Mouse (Mus musculus) inflammation-experienced regulatory T-cells, adult 6 months (primary cell): Measurements from ENCODE around the gene Tamm41. TPM values are rescaled to one million over a fixed set of nuclear protein-coding genes. Genes with fewer than 3 reads are reported as not detected.

Experiments
- ATAC-seq: one replicate; pipeline ENCODE4 v1.8.0; 2017
- polyA plus RNA-seq, 3 experiments: library from polyadenylated mRNA; unstranded; fragments of 100-300 nt; shearing (Covaris generic); gene quantifications; one replicate each; pipeline ENCODE4 v1.2.1; 2017

The Tamm41 gene
- polyA plus RNA-seq, 3 experiments from 2014 or later = 19.7 to 33.2 (median 25.1) TPM

DNA sequence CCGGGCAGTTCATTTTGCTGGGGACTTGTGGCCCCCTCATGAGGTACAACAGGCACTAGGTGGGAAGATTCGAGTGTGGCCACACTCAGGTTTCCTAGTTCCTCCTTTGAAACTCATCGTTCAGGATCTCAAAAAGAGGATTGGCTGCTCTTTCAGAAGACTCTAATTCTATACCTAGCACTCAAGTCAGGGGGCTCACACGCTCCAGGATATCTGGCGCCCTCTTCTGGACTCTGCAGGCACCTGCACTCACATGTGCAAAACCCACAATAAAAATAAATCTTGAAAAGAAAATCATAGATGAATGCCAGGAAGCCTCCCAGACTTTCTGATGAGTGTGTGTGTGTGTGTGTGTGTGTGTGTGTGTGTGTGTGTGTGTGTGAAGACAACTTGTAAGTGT, 66.8 kb downstream of the Tamm41 start:
- no peak for ATAC-seq

GRCm38 (mm10) chr6:114970386-114970785, 67.3 kb downstream of the Tamm41 start:
- no peak for ATAC-seq

GRCm38 (mm10) chr6:114969213-114970120, 68.2 kb downstream of the Tamm41 start, which contains the start of gene Vgll4:
TSS of gene Vgll4 (minus strand) at chr6:114969994.
- peak; percentile 15 for ATAC-seq

GRCm38 (mm10) chr6:114968361-114969212, 69.1 kb downstream of the Tamm41 start:
- peak; percentile 27 for ATAC-seq

GRCm38 (mm10) chr6:114967623-114968022, 70.1 kb downstream of the Tamm41 start:
- ATAC-seq = no peak

- no peak for ATAC-seq
Measured at GRCm38 (mm10) chr6:114966396-114967154, 71.1 kb downstream of the Tamm41 start.

- no peak for ATAC-seq
Measured at GRCm38 (mm10) chr6:114965802-114966201, 71.9 kb downstream of the Tamm41 start.

GRCm38 (mm10) chr6:114965396-114965795, 72.3 kb downstream of the Tamm41 start:
- no peak for ATAC-seq

- no peak for ATAC-seq
Measured at GRCm38 (mm10) chr6:114964235-114964634, 73.4 kb downstream of the Tamm41 start.

DNA sequence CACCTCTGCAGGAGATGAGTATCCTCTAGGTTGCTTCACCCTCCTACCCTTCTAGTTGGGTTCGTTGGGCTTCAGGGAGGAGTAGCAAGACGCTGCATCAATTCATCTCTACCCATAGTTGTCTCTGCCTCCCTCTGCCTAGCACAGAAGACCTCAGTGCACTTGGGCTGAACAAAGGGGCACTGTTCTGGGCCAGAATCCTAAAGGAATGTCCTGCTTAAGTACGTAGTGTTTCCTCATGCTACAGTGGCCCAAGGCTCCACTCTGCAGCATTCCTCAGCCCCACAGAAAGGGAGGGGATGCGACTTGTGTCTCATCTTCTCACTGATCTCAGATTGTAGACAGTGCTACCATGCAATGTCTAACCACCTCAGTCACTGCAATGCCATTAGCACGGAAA, 74.0 kb downstream of the Tamm41 start:
- ATAC-seq = no peak

DNA sequence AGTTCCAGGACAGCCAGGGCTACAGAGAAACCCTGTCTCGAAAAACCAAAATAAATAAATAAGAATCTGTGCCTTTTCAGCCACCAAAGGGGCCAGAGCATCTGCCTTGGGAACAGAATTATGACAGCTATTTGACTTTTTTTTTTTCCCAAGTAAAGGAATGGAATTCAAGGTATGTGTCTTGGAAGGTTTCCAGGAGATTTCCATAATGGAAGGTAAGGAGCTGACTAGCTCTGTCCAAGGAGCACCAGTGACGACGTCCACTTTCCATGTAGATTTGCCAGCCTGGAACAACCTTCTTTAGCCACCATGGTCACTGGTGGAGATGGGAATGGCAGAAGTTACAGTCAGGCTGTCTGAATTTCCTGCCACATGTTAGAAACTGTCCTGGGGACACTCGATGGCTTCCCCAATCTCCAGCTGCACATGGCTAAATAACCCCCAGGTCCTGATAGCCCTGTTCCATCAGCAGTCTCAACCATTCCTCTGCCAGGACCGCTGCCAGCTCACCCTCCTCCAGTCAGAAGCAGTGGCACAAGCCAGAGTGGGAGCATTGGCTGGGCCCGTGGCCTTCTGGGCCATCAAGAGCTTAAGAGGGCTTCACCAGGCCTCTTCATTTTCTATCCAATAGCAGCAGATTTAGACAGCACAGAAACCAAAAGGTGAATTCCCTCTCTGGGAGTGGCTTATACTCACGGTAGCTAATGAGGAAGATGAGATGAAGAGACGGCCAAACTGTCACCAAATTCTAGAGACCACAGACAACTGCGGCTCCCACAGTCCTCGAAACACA, 76.2 kb downstream of the Tamm41 start:
- no peak for ATAC-seq

DNA sequence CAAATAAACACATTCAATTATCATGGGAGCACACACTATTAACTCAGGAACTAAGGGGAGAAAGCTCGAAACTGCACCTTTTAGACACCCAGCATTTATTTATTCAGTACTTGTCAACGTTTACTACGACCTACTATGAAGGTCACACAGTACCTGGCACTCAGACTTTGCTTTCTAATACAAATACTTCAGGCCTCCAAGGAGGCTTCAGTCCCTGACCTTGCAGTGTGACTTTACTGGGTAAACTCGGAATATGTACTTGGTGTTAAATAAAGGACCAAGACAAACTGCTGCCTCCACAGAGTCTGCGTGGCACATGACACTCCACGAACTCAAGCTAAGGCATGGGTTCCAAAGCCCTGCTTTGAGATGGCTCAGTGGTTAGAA, 78.7 kb downstream of the Tamm41 start:
- no peak for ATAC-seq

- ATAC-seq = no peak
Measured at GRCm38 (mm10) chr6:114958249-114959011, 79.2 kb downstream of the Tamm41 start.

DNA sequence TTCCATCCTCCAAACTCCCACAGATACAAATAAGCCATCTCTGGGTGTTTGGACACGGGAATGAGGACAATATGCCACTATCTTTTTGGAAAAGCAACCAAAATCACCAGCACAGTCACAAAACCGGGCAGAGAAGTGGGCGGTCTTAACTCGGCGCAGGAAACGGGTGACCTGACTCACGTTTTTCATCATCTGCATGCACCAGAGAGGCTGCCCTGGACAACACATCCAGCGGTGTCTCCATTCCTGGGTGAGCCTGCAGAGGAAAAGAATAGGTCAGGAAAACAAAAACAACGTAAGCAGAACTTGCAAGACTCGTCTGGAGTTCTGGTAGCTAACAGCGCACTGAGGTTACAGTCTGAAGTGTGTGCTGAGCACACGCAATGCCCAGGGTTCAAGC, 79.9 kb downstream of the Tamm41 start:
- no peak for ATAC-seq

DNA sequence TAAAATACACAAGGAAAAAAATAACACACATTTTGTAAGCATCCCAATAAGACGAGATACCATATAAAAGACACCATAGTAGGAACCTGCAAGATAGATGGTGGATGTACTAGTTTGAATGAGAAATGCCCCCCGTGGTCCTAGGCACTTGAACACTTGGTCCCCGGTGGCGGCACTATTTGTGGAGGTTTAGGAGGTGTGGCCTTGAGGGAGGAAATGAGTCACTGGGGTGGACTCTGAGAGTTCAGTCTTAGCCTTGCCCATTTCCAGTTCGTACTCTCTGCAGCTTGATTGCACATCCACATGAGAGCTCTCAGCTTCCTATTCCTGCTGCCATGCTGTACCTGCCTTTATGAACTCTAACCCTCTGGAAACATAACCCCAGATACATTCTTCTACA, 83.2 kb downstream of the Tamm41 start:
- ATAC-seq = no peak

Other genes with a start within 250 kb of the Tamm41 start
- gene Vgll4, start 67.9 kb downstream of the Tamm41 start, polyA plus RNA-seq = 100 to 1,000 TPM; 118 to 183 (median 152) TPM
- not detected for gene Syn2, start 97.0 kb upstream of the Tamm41 start, polyA plus RNA-seq
- gene Gm17482, start 189.5 kb upstream of the Tamm41 start, polyA plus RNA-seq = not detected
- gene Timp4, start 214.3 kb upstream of the Tamm41 start, polyA plus RNA-seq = under 1 TPM in 1 of 3 experiments, not detected in 2; 0.08 TPM